Mouse (Mus musculus) liver, embryonic 14.5 days (tissue): Measurements from ENCODE around the gene Gm17545. TPM values are rescaled to one million over a fixed set of nuclear protein-coding genes. Genes with fewer than 3 reads are reported as not detected.
"Not testable (repeated sequence)": the region's sequence is repeated elsewhere in the genome, so short reads cannot be mapped to it uniquely, and the experiment has no call there.

ENCODE experiments used
- ATAC-seq: fragments of 200-750 bp; cut with Nextera tagmentation; 2 replicates; pipeline ENCODE4 v1.8.0; 2017; ENCODE audit warnings: moderate number of reproducible peaks, mild to moderate bottlenecking, moderate library complexity; ENCODE audit not compliant: insufficient read depth
- DNase-seq, 3 experiments: peaks; one replicate each; pipeline ENCODE4 v3.0.0-alpha.2; 2012 to 2013; ENCODE audit warnings: low read depth in 3 of 3, low spot score in 3 of 3
- H3K27ac ChIP-seq: fragments of 300-500 bp; sonication (generic); 2 replicates; pipeline ENCODE4 v1.5.1; 2014; ENCODE audit warnings: moderate library complexity, mild to moderate bottlenecking, control low read depth, inconsistent platforms
- H3K27me3 ChIP-seq: fragments of 300-500 bp; sonication (generic); 2 replicates; pipeline ENCODE4 v1.6.1; 2014; ENCODE audit warnings: mild to moderate bottlenecking, low read length, moderate library complexity; ENCODE audit not compliant: control insufficient read depth, insufficient read depth
- H3K36me3 ChIP-seq: fragments of 300-500 bp; sonication (generic); replicated peaks from 2 replicates; pipeline ENCODE4 v1.6.1; 2014; ENCODE audit warnings: low read depth; ENCODE audit not compliant: control insufficient read depth, insufficient read depth
- H3K4me1 ChIP-seq, 2 experiments: fragments of 200-500 bp in 1 of 2; fragments of 300-500 bp in 1 of 2; sonication (generic) in 1 of 2; replicated peaks; 2 replicates each; pipeline ENCODE4 v1.6.1; 2012 to 2014; ENCODE audit warnings: antibody characterized with exemption in 1 of 2, inconsistent platforms in 1 of 2, low read length in 1 of 2; ENCODE audit not compliant: control insufficient read depth in 2 of 2, insufficient read depth in 2 of 2
- H3K4me2 ChIP-seq: fragments of 300-500 bp; sonication (generic); 2 replicates; pipeline ENCODE4 v1.6.1; 2014; ENCODE audit warnings: low read depth, mild to moderate bottlenecking, control low read depth, moderate library complexity
- H3K4me3 ChIP-seq, 2 experiments: fragments of 200-500 bp in 1 of 2; fragments of 300-500 bp in 1 of 2; sonication (generic) in 1 of 2; 2 replicates each; pipeline ENCODE4 v1.5.1; 2012 to 2014; ENCODE audit warnings: low read depth in 2 of 2, low read length in 2 of 2, mild to moderate bottlenecking in 2 of 2, control low read depth in 1 of 2, inconsistent platforms in 1 of 2, moderate library complexity in 1 of 2; ENCODE audit not compliant: insufficient read depth in 1 of 2
- H3K9ac ChIP-seq: fragments of 300-500 bp; sonication (generic); replicated peaks from 2 replicates; pipeline ENCODE4 v1.6.1; 2014; ENCODE audit warnings: mild to moderate bottlenecking, control low read depth, moderate library complexity
- H3K9me3 ChIP-seq: fragments of 300-500 bp; sonication (generic); 2 replicates; pipeline ENCODE4 v1.6.1; 2016; ENCODE audit warnings: low read length, mixed read lengths; ENCODE audit not compliant: control insufficient read depth
- CTCF ChIP-seq: IDR thresholded peaks from 2 replicates; pipeline ENCODE4 v1.5.1; 2016; ENCODE audit warnings: antibody characterized with exemption, low read depth, control low read depth
- EP300 ChIP-seq: IDR thresholded peaks from 2 replicates; pipeline ENCODE4 v1.6.1; 2016; ENCODE audit warnings: antibody characterized with exemption, low read depth
- WGBS: fragments of 180-500 bp; shearing (Covaris S2); extraction: QIAGEN DNeasy Blood & Tissue Kit; methylation state at CpG from one replicate; pipeline ENCODE4 v1.1.7; 2014; ENCODE audit not compliant: insufficient replicate concordance; 5-methylcytosine and 5-hydroxymethylcytosine counted together
- polyA plus RNA-seq, 2 experiments: library from polyadenylated mRNA; depleted of rRNA in 1 of 2; stranded (reverse) in 1 of 2; unstranded in 1 of 2; fragments of >200 nt; fragmentation: Nextera tagmentation in 1 of 2; extraction: Ambion mirVana in 1 of 2; gene quantifications; 2 replicates each; pipeline versions ENCODE4 v1.2.1 to v1.2.3; 2012 to 2014

Gm17545 gene
- not detected in 2 replicates for polyA plus RNA-seq (2012; rRNA removed)
- polyA plus RNA-seq (2014; fragmentation: Nextera tagmentation; extraction: Ambion mirVana): not detected in 2 replicates

- not testable (repeated sequence) for H3K4me3 ChIP-seq, H3K9me3 ChIP-seq, DNase-seq, ATAC-seq, H3K27me3 ChIP-seq
- Histone ChIP-seq H3K36me3 (peaks cover 41% of the 10 kb centered on the region), H3K4me2 (peak within 1 kb of the TSS; percentile 32), H3K9ac (peak within 1 kb of the TSS; percentile 7; the same call in 1 of the 2 replicates), H3K4me1 (peaks cover 0 to 16% of the 10 kb centered on the region in 2 experiments; a peak in 2 of 4 replicates), H3K27ac (peak within 1 kb of the TSS; percentile 14; the same call in 1 of the 2 replicates)
- 71% methylated on average over 8 of the region's 8 CpGs for WGBS
These were observed at the start of gene Gm17545 for GRCm38 (mm10) chr9:22453990-22454389. Gene Gm17545 (plus strand): TSS chr9:22454290.

GRCm38 (mm10) chr9:22405414-22405813 is 48.7 kb upstream of the Gm17545 start:
- no peaks in the 10 kb centered on the region for H3K9me3 ChIP-seq
- WGBS: 62% methylated on average over 3 of the region's 3 CpGs
- no peaks in the 10 kb centered on the region for H3K36me3 ChIP-seq
- H3K4me2 ChIP-seq: no peak overlapping the region
- no peak overlapping the region for H3K9ac ChIP-seq
- no peaks in the 10 kb centered on the region for H3K4me1 ChIP-seq
- no peak for DNase-seq
- H3K27me3 ChIP-seq: no peaks in the 10 kb centered on the region
- H3K27ac ChIP-seq: no peak overlapping the region
- no peak for ATAC-seq
- no peak overlapping the region for H3K4me3 ChIP-seq
- TF ChIP-seq EP300: no peak
- TF ChIP-seq CTCF: no peak

- not testable (repeated sequence) for H3K27ac ChIP-seq, H3K4me3 ChIP-seq, H3K9me3 ChIP-seq, H3K27me3 ChIP-seq, H3K4me2 ChIP-seq, H3K9ac ChIP-seq, H3K4me1 ChIP-seq, H3K36me3 ChIP-seq, ATAC-seq, DNase-seq
- WGBS: 52% methylated on average over 3 of the region's 4 CpGs
- 0 out of 2 replicates have a peak, but pooled peaks have one; percentile 8 for TF ChIP-seq CTCF
These were observed 46.5 kb upstream of the Gm17545 start for GRCm38 (mm10) chr9:22407633-22408032.

- not testable (repeated sequence) for H3K4me1 ChIP-seq, H3K27ac ChIP-seq, H3K9me3 ChIP-seq, H3K4me2 ChIP-seq, H3K9ac ChIP-seq, H3K36me3 ChIP-seq, ATAC-seq, DNase-seq, H3K4me3 ChIP-seq, H3K27me3 ChIP-seq
- 19% methylated on average over 4 of the region's 4 CpGs for WGBS
- TF ChIP-seq CTCF: peak; percentile 40
These were observed 45.7 kb upstream of the Gm17545 start for GRCm38 (mm10) chr9:22408344-22408743.

- peak; percentile 28 for TF ChIP-seq CTCF
- no peak for TF ChIP-seq EP300
- no peak overlapping the region for H3K4me3 ChIP-seq
- H3K9me3 ChIP-seq: no peaks in the 10 kb centered on the region
- WGBS: 72% methylated on average over 7 of the region's 7 CpGs
- no peak overlapping the region for H3K9ac ChIP-seq
- no peaks in the 10 kb centered on the region for H3K36me3 ChIP-seq
- H3K27me3 ChIP-seq: no peaks in the 10 kb centered on the region
- ATAC-seq (no peak), DNase-seq (no peak)
- H3K27ac ChIP-seq: no peak overlapping the region
- H3K4me1 ChIP-seq: no peaks in the 10 kb centered on the region
- H3K4me2 ChIP-seq: no peak overlapping the region
These were observed 44.6 kb upstream of the Gm17545 start for GRCm38 (mm10) chr9:22409501-22409900.
